Mouse (Mus musculus) gastrocnemius, postnatal 25 days (tissue): Measurements from ENCODE around the gene Olfr247. TPM values are rescaled to one million over a fixed set of nuclear protein-coding genes. Genes with fewer than 3 reads are reported as not detected.
"Not testable (repeated sequence)": the region's sequence is repeated elsewhere in the genome, so short reads cannot be mapped to it uniquely, and the experiment has no call there.

ENCODE experiments used
- DNase-seq: peaks from one replicate; pipeline ENCODE4 v3.0.0; 2022
- long read RNA-seq, 2 experiments: library from polyadenylated mRNA; stranded (forward); transcript quantifications; one replicate each; pipeline ENCODE4 v2.0.0; 2021
- total RNA-seq, 2 experiments: library from RNA; stranded (reverse); gene quantifications; 1 replicate in 1 of 2; 2 replicates in 1 of 2; pipeline ENCODE4 v1.2.3; 2021

Gene Olfr247
- total RNA-seq, result not detected
- long read RNA-seq, experiment 1, result 0 reads
- long read RNA-seq, experiment 2, result 0 reads

GRCm38 (mm10) chr10:129976040-129976439 lies at the start of gene Olfr247:
Gene Olfr247, minus strand, starts transcription at chr10:129976140.
- DNase-seq, result not testable (repeated sequence)

GRCm38 (mm10) chr10:130012321-130012720 lies 36.4 kb upstream of the Olfr247 start, which contains the start of gene Olfr820:
Gene Olfr820, plus strand, starts transcription at chr10:130012621.
- DNase-seq, result no peak

- DNase-seq, result not testable (repeated sequence)
These were observed 29.4 kb upstream of the Olfr247 start for GRCm38 (mm10) chr10:130005366-130005765.

- not testable (repeated sequence) for DNase-seq
These were observed 28.2 kb upstream of the Olfr247 start for GRCm38 (mm10) chr10:130004104-130004503.

GRCm38 (mm10) chr10:129984962-129985361 lies 9.0 kb upstream of the Olfr247 start, which contains the start of gene Gm10310:
Gene Gm10310, minus strand, starts transcription at chr10:129985062.
- DNase-seq, result not testable (repeated sequence)

GRCm38 (mm10) chr10:129981867-129982266 lies 5.9 kb upstream of the Olfr247 start:
- DNase-seq, result not testable (repeated sequence)

- DNase-seq, result not testable (repeated sequence)
These were observed 2.9 kb downstream of the Olfr247 start for GRCm38 (mm10) chr10:129972994-129973393.

- DNase-seq, result not testable (repeated sequence)
These were observed 8.8 kb downstream of the Olfr247 start, which contains the start of gene Olfr819 for GRCm38 (mm10) chr10:129967166-129967565. Gene Olfr819, minus strand, starts transcription at chr10:129967266.

- not testable (repeated sequence) for DNase-seq
These were observed 9.7 kb downstream of the Olfr247 start for GRCm38 (mm10) chr10:129966232-129966631.

- DNase-seq, result no peak
These were observed 26.9 kb downstream of the Olfr247 start, which contains the start of gene Olfr818 for GRCm38 (mm10) chr10:129949000-129949399. Gene Olfr818, minus strand, starts transcription at chr10:129949100.

Other genes starting within 250 kb of the Olfr247 start
- gene Olfr805, start 246.8 kb downstream of the Olfr247 start, total RNA-seq, result not detected
- not detected for gene Olfr806, start 234.2 kb downstream of the Olfr247 start, total RNA-seq
- gene Olfr807, start 218.3 kb downstream of the Olfr247 start, total RNA-seq, result not detected
- not detected for gene Olfr808, start 210.7 kb downstream of the Olfr247 start, total RNA-seq
- gene Olfr809, start 201.5 kb downstream of the Olfr247 start, total RNA-seq, result not detected
- gene Olfr810, start 181.2 kb downstream of the Olfr247 start, total RNA-seq, result not detected
- gene Olfr811, start 171.7 kb downstream of the Olfr247 start, total RNA-seq, result not detected
- not detected for gene Olfr812, start 130.0 kb downstream of the Olfr247 start, total RNA-seq
- not detected for gene Olfr813, start 120.8 kb downstream of the Olfr247 start, total RNA-seq
- gene Olfr814, start 96.3 kb downstream of the Olfr247 start, total RNA-seq, result not detected
- gene Olfr815, start 70.3 kb downstream of the Olfr247 start, total RNA-seq, result not detected
- gene Olfr816, start 60.5 kb downstream of the Olfr247 start, total RNA-seq, result not detected
- not detected for gene Olfr818, start 27.0 kb downstream of the Olfr247 start, total RNA-seq
- not detected for gene Olfr819, start 8.9 kb downstream of the Olfr247 start, total RNA-seq
- gene Gm10310, start 8.9 kb upstream of the Olfr247 start, total RNA-seq, result not detected
- gene Olfr820, start 36.5 kb upstream of the Olfr247 start, total RNA-seq, result not detected
- not detected for gene Olfr821, start 54.2 kb upstream of the Olfr247 start, total RNA-seq
- gene Olfr822, start 95.1 kb upstream of the Olfr247 start, total RNA-seq, result not detected
- gene Olfr823, start 139.2 kb upstream of the Olfr247 start, total RNA-seq, result not detected
- gene Olfr824, start 153.9 kb upstream of the Olfr247 start, total RNA-seq, result not detected
- not detected for gene Olfr825, start 190.6 kb upstream of the Olfr247 start, total RNA-seq
- gene Olfr826, start 208.0 kb upstream of the Olfr247 start, total RNA-seq, result not detected
- not detected for gene Olfr827, start 238.3 kb upstream of the Olfr247 start, total RNA-seq